Mouse (Mus musculus) 3134 (cell line): Measurements from ENCODE around the gene Magi2.

Experiments
- DNase-seq: peaks from one replicate; pipeline ENCODE4 v3.0.0-alpha.2; 2011; ENCODE audit warnings: low spot score; ENCODE audit not compliant: insufficient read length; ENCODE audit errors: extremely low read depth

The Magi2 gene

DNA sequence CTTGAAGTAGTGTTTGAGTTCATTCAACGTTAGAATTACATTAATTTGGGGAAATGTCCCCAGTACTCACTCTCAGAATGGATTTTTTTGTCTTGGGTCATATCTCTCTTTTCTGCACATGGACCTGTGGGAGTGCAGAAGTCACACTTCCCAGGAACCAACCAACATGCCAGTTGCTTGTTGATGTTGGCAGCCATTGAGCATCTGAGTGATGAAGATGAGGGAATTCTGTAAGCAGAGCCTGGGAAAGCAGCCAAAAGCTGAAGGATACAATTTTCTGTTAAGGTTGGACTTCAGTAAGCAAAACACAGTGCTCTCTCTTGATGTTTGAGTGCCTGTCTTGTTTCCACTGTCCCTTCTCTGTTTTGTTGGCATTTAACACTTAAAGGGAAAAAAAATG, 1102.1 kb downstream of the Magi2 start:
- no peak for DNase-seq

DNA sequence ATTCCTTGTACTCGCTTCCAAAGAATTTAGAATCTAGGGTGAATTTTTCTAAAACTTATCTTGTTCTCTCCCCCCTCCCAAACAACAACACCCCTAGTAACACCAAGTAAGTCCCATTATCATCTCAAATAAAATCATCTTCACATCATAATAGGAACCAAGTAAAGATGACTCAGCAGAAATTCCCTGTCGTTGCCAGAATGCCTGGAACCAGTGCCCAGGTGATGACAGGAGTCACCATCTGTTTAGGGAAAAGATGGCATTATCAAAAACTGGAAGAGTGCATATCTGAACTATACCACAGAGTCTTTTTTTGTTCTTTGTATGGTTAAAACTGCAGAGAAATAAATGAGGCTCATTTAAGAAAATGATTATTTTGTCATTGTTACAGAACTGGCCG, 1103.2 kb downstream of the Magi2 start:
- DNase-seq = no peak

DNA sequence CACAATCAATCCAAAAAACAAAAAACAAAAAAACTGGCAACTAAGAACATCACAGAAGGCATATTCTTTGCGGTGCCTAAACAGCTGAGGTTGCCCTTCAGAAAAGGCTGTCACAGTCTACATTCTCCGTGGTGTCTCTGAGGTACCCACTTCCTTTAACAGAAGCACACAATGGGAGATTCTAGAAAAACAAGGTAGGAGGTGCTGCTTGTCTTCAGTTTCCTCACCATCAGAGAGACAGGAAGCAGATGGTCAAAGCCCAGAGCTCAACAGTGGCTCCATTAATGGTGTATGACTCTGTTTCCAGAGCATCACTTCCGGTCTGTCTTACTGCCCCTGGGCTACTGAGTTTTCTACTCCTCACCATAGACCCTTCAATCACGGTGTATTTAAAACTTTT, 1105.7 kb downstream of the Magi2 start:
- no peak for DNase-seq

DNA sequence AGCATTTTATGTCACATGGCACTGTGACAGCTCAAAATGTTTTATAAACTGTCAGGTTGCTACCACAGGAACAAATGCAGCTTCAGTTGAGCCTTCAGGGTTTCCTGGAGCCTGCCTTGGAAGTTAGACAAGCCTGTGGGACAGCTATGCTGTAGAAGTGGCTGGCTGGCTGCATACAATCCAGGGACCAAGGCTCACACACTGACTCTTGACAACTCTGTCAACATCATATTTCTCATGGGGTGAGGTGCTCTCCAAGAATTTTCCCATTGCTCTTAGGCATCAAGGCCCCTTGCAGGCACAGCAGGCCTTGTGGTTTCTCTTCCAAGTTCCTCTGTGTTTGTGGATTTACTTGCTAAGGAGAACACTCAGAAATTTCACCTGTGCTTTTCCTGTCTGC, 1107.7 kb downstream of the Magi2 start:
- no peak for DNase-seq

DNA sequence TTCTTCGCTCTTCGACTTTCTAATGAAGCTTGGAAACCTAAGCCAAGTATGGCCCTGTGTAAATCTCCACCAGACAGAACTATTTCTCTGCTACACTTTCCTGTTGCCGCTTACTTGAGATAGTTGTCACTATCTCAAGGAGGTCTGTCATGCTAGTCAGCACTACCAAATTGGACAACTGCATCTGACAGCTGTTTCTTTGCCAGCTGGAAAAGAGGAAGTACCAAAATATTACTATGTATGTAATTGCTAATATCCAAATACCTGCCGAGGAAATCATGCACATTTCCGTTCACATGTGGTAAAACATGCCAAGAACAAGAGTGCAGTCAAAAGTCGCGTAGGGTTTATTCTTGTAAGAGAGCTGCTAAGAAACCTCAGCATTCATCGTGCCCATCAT, 1126.1 kb downstream of the Magi2 start:
- no peak for DNase-seq

DNA sequence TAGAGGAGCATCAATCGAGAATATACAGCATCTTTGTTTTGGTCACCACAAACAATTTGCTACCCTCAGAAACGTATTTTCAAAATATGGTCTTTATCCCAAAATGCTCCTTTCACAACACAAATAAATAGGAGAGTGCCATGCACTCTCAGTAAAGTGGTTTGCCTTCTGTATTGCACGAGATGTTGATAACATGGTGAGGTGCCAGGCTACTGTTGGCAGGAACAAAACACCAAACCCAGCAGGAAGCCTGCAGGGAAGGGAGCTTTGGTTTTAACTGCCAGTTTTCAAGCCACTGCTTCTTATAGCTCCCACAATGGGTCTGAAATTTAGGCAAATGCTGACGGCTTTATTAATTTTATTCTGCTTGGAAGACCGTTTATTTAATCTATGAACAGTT, 1131.6 kb downstream of the Magi2 start:
- no peak for DNase-seq

DNA sequence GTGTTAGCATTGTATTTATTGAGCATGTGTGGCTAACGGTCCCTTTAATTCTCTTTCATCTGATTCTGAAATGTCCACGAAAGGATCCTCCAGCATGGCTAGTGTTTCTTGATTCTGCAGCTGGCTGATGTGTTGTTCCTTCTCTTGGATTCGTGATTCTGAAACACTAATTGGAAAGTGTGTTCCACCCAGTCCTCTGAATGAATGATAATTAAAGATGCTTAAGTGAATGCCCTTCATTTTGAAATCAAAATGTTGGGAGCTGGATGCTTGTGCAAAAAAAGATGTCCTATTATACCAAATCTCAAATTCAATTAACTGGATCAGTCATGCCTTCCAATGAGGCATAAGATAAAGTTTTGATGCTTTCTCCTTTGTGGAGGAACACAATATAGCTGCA, 1132.2 kb downstream of the Magi2 start:
- DNase-seq = no peak

DNA sequence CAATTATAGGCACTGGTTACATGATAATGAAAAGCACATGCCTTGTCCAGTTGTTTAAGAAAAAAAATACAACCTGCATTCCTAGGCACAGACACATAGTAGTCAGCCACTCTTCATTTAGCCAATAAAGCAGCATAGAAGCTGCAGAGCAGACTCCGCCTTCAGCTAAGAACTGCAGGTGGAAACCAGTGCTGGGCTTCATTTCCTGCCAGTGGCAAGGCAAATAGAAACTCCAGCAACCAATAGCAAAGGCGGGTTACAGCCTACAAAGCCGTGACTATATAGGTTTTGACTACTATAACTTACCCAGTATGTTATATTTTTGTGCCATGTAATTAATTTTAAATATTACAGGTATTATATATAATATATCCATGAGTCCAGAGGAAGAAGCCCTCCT, 1135.3 kb downstream of the Magi2 start:
- no peak for DNase-seq

DNA sequence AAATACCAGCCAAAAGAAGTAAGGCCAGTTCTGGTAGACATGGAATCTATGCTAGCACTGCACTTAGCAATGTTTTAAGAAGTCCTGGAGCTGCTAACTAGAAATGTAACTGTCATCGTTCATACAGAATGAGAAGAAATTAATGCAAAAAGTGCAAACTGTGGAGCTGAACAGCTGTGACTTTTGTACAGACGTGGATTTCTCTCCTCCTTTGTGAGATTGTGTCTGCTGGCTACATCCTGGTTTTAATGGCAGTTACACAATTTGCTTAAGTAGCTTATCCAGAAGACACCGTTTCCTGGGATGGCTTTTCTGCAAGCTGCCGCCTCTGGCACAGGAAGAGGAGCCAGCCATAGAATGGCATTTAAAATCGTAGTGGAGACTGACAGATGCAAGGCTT, 1136.4 kb downstream of the Magi2 start:
- DNase-seq = no peak

DNA sequence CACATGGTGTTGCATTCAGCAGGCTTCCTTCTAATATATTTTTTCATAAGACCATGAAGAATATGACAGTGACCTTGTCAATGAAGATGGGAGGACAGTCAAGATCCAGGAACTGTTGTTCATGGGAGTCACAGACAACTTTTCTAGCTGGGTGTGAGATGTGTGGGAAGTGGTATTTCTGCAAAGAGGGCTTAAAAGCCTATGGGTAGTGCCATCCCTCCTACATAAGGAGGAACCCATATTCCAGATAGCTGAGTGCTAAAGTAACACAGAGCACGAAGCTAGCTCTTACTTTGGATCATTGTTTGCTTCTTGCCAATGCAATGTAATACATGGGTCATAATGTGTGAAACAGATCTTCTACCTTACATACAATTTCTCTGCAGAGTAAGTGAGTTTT, 1146.8 kb downstream of the Magi2 start:
- DNase-seq = no peak

DNA sequence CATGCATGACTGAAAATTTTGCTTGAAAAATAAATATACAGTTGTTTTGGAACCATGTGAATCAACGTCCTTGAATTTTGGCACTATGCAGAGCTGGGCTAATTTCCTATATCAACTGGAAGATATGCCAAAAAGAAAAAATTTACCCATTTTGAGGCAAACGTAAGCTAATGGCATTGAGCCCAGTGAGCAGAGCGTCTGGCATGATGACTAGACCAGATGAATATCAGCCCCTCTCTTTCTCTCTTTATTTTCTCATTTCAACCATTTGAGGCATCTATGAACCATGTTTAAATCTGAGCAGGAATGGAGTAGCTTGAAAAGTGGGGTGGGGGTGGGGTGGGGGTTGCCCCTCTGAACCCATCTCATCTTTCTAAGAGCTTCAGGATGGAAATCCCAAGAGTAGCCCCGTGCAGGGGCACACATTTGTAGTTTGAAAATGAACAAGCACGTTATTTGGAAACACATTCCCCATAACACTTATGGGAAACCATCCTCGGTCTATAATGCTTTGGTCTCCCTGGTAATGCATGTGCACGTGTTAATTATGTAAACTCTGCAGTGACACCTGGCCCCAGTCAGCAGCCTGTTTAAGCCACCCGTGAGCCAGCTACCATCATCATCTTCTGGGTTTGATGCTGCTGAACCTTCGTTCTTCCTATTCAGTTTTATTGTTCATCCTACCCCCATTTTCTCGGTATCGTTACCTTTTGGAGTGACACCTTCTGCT, 1151.4 kb downstream of the Magi2 start:
- no peak for DNase-seq

DNA sequence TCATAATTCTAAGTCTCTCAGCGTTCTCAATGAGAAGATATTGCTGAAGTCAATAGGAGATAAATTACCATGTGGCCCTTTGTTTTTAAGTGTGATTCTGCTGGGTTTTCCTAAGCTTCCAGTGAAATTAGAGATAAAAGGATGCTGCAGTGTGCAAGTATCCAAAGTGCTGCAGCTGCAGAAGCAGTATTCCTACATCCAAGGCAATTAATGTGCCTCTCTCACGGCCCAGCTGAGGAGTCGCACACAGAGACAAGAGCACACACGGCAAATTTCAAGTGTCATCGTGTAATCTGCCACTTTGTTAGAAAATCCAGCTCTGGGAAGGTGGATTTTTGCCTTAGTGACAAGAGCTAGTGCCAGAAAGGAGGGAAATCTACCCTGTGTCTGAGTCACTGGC, 1177.7 kb downstream of the Magi2 start:
- DNase-seq = no peak

DNA sequence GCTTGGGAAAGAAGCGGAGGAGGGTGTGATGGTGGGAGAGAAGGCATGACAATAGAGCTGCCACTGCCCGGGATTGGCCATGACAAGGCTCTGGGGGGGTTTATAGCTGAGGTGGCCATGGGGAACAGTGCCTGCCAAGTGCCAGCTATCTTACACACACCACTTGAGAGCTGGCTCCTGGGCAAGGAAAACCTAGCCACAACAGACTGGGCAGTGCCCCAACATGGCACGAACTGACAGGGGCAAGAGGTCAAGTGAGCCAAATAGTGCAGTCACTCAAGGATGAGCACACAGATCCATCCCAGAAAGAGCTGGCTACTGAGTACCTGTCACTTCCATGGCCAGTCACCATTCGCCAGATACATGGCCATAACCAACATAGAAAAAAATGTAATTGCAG, 1179.8 kb downstream of the Magi2 start:
- DNase-seq = peak; percentile 2

DNA sequence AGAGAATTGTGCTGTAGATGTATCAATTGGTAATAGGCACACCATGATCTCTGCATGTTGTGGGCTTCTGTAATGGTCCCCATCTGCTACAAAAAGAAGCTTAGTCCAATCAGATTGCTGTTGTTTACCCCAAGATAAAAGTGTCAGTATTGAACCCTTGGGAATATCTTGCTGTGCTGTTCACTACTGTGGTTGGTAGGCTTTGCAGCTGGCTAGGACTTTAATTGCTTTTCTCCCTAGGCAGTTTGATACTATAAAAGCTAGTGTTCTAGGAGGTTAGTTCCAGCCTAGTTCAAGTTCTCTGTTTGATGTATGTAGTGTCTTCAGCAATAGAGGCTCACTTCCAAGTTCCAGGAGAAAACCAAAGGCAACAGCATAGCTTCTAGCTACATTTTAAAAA, 1188.5 kb downstream of the Magi2 start:
- no peak for DNase-seq

DNA sequence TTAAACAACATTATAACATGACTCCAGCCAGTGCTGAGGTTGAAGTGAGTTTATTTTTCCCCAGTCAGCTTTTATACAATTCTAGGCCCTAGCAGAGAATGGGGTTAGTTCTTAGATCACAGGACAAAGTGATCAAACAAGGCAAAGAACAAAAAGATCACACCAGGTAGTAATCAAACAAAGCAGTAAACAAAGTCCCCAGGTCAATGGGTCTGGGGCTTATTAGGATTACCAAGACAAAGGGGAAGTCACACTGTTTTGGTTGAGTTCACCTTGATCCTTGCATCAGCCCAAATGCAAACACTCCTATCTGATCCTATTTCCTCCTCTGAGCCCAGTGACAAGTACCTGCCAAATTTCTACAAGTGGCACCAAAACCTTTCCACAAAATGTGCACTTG, 1190.5 kb downstream of the Magi2 start:
- no peak for DNase-seq

DNA sequence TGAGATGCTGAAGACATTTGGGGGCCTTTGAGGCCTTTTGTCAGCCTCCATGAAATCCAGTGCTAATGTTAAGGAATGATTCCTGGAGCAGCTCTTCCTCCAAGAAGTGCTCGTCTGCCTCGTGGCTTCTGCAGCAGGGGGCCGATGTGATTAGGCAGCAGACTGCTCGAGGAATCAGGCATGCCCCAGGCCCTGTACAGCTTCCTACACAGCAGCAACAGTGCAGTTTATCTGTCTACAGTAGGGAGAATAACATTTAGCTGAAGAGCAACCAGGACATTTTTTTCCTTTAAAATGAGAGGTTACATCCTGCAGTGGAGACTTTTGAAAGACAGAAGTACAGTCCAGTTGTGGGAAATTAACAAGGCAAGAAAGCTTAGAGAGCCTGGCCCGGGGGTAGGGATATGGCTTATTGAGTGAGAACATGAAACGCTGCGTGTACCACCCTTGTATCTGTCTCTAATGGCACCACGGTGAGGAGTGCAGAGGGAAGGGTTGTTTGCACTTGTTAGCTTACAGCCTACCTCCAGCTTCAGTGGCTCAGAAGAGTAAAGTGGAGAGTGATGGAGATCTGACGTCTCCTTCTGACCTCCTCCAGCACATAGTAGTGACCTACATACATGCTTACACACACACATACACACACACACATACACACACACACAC, 1205.4 kb downstream of the Magi2 start:
- no peak for DNase-seq

DNA sequence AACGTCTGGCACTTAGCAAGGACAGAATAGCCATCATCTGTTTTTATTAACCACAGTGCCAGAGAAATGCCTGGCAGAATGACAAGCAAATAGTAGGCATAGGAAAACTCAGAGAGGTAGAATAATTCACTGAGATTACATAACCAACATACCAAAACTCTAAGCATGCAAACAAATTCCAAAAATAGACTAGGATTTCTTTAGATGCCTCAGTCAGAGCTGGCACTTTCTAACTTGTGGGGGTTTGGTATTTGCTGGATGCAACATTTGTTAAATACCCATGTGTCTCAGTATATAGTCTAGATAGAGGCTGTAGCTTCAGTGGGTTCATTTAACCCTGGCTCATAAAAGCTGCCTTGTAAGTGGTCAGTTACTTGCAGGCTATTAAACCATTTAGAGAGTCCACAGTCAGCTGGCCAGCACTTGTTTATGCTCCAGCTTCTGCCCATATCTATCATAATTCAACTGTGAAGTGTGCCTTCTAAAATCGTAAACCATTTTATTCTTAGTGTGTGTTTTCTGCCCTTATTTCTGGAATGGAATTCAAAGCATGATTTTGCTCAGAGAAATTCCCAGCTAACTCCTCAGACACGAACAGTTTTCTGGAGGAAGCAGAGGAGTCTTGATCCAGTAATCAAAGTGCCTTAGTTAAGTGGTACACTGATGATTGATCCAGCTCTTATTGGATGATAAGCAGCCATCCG, 1219.8 kb downstream of the Magi2 start:
- DNase-seq = no peak

DNA sequence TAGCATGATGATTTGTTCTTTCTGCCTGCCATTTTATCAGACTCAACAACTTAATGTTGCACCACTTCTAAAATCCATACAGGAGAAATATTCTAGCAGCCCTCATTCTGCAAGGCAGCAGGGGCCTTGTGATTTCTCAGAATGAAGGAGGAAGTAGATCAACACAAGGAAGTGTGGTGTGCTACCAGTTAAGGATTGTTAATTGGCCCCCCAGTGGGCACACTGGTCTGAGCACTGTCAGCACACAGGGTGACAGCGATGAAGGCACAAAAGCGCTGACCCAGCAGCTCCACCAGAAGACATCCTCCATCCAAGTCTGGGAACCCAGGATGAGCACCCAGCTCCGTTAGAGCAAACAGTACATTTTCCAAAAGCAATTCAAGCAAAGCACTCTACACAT, 1229.3 kb downstream of the Magi2 start:
- no peak for DNase-seq

DNA sequence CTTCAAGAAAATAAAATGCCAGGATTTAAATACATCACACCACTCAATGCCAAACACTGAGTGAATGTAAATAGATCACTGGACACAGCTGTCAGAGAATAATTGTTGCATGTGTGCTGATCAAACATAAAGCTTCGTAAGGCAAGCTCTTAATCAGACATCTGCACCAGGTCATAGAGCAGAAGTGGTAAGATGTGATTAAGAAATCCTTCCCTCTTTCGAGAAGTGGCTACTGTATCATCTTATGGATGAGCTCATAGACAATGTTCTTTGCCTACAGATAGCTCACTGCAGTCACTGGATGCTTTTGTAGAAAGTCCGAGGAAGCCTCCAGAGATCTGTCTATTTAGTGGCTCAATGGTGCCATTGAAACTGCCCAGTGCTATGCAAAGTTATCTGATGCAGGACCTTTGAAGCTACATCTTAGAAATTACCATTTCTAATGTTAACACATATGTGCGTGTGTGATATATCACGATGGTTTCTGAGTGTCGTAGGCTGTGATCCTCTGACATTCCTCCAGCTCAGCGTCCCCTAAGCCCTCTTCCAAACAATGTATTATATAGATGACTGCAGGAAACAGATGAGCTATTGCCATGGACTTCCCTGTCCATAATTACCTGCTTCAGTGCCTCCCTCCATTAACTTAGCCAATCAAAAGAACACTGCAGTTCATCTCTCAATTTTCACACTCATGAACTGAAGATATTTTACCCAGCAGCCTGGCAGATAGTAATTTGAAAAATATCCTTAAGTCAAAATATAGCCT, 1231.1 kb downstream of the Magi2 start:
- no peak for DNase-seq

DNA sequence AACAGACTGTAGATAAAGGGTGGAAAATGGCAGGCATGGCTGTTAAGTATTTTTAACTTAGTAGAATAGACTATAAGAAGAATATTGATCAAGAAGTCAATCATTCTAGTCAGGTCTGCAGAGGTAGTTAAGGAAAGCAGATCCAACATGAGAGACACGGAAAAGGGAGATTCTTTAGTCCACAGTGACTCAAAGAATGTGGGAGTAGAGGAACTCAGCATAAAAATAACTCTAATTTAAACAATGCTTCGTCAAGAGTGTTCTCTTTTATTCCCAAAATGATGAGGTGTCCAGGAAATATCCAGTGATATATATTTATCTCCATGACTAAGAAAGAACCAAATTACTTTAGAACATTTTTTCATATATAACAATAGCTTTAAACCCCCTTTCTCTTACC, 1234.9 kb downstream of the Magi2 start:
- no peak for DNase-seq

DNA sequence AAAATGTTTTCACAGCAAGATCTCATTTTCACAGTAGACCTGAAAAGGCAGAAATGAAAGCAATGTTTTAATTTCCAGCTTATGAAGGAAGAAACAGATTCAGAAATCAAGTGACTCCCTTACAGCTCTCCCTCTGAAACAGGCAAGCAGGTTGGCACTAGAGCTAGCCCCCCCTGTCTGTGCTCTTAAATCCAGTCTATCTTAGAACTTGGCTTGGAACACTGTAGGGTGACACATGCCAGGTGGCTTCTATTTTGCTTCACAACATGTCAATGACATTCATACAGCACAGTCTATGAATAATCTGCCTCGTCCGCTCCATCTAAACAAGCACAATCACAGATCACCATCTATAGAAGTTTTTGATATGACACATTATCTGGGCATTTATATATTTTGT, 1235.5 kb downstream of the Magi2 start:
- DNase-seq = no peak
